In genomic region chr4:151275292-151275691, GRCm38 (mm10) we compare ENCODE assay signal across 8 mouse cellular contexts.
DNase-seq lines count a peak whose midpoint lies in the region.

No protein-coding gene starts in this region.

- DNase-seq in heart, adult 18-20 months, result peak; percentile 25 to 28
- no peak for DNase-seq in heart, adult 11 months
- peak; percentile 16 for DNase-seq in adrenal gland, adult 8-10 months
- DNase-seq in frontal cortex, postnatal 14 days (ENCODE audit: low spot score in 2 of 2), result peak; percentile 58 to 65
- peak; percentile 31 to 88 for DNase-seq in left cerebral cortex, adult 9 months (ENCODE audit: low spot score in 2 of 2)
- DNase-seq in kidney, adult 8-10 months, result no peak
- no peak for DNase-seq in thymus, postnatal 0 days (ENCODE audit: low spot score)
- DNase-seq in thymus, adult 18-20 months, result no peak

Comparison
In these comparisons a context has a peak if more than half of its experiments do, and no peak if none do; other contexts are left out.
1. DNase-seq: peak in heart, adult 18-20 months (2 of 2), adrenal gland, adult 8-10 months (single experiment), frontal cortex, postnatal 14 days (2 of 2) and left cerebral cortex, adult 9 months (2 of 2); none in heart, adult 11 months (single experiment), kidney, adult 8-10 months (0 of 2), thymus, postnatal 0 days (single experiment) and thymus, adult 18-20 months (0 of 2).